Mouse (Mus musculus): ENCODE results near the gene Nr6a1. TPM values are rescaled to one million over a fixed set of nuclear protein-coding genes. Genes with fewer than 3 reads are reported as not detected.

Nr6a1 gene
- 4.4 and 5.2 TPM in 2 replicates for polyA plus RNA-seq (2014; fragmentation: Nextera tagmentation; extraction: Ambion mirVana)

- Histone ChIP-seq H3K4me1 (ENCODE audit: control insufficient read depth, insufficient read depth, low read length) (peaks cover 14% of the 10 kb centered on the region), H3K36me3 (ENCODE audit: control insufficient read depth, insufficient read depth, low read length) (no peaks in the 10 kb centered on the region), H3K27ac (ENCODE audit: low read depth, low read length) (no peak within 1 kb of the TSS), H3K9ac (ENCODE audit: low read length) (peak within 1 kb of the TSS; percentile 10; the same call in 1 of the 2 replicates), H3K4me3 (ENCODE audit: low read depth, low read length) (peak within 1 kb of the TSS; percentile 92), H3K27me3 (ENCODE audit: control insufficient read depth, insufficient read depth, low read length) (peaks cover 5% of the 10 kb centered on the region; the same call in 1 of the 2 replicates), H3K4me2 (peak within 1 kb of the TSS; percentile 62), H3K9me3 (ENCODE audit: control insufficient read depth, low read length) (no peaks in the 10 kb centered on the region)
- ATAC-seq (ENCODE audit: low FRiP score) = peak; percentile 45
- 8% methylated on average over 19 of the region's 19 CpGs for WGBS
- DNase-seq (ENCODE audit: low spot score, missing footprints) = peak; percentile 99
These were observed at the start of gene Nr6a1 for GRCm38 (mm10) chr2:38927115-38927979. Gene Nr6a1, minus strand, starts transcription at chr2:38927688.

DNA sequence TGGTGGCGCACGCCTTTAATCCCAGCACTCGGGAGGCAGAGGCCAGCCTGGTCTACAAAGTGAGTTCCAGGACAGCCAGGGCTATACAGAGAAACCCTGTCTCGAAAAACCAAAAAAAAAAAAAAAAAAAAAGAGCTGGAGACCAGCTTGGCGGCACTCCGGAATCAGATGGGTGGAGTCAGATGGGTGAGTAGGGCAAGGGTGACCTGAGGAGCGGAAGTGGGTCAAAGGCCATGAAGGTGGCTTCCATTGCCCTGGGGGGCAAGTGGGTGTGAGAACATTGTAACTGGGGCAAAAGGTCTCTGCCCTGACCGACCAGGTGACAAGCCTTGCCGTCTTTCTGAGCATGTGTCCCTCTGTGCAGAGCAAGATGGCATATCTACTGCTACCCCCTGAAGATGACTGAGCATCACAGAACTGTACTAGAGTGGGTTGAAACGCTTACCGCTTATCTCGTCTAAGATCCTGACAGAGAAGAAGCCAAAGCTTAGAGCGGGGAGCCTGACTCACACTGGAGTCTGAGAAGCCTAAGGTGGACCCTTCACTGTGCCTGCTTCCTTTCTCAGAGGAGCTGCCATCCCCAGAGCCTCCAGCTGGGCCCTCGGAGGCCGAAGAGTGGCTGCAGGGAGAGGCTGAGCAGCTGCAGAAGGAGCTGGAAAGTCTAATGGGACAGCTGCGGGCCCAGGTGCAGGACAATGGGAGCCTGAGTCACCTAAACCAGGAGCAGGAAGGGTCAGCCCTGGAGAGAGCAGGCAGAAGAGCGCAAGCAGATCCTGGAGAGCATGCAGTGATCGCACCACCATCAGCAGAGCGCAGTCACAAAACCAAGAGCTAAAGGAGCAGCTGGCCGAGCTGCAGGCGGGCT lies 48.7 kb upstream of the Nr6a1 start:
- DNase-seq (ENCODE audit: low spot score, missing footprints) (no peak), ATAC-seq (ENCODE audit: low FRiP score) (no peak)
- Histone ChIP-seq H3K27me3 (ENCODE audit: control insufficient read depth, insufficient read depth, low read length) (no peaks in the 10 kb centered on the region), H3K4me3 (ENCODE audit: low read depth, low read length) (no peak overlapping the region), H3K4me1 (ENCODE audit: control insufficient read depth, insufficient read depth, low read length) (no peaks in the 10 kb centered on the region), H3K4me2 (no peak overlapping the region), H3K9ac (ENCODE audit: low read length) (no peak overlapping the region), H3K36me3 (ENCODE audit: control insufficient read depth, insufficient read depth, low read length) (no peaks in the 10 kb centered on the region), H3K27ac (ENCODE audit: low read depth, low read length) (no peak overlapping the region), H3K9me3 (ENCODE audit: control insufficient read depth, low read length) (no peaks in the 10 kb centered on the region)
- whole genome bisulfite sequencing = 84% methylated on average over 21 of the region's 21 CpGs

GRCm38 (mm10) chr2:38975181-38975580 lies 47.7 kb upstream of the Nr6a1 start:
- Histone ChIP-seq H3K36me3 (ENCODE audit: control insufficient read depth, insufficient read depth, low read length) (no peaks in the 10 kb centered on the region), H3K4me3 (ENCODE audit: low read depth, low read length) (no peak overlapping the region), H3K4me2 (no peak overlapping the region), H3K4me1 (ENCODE audit: control insufficient read depth, insufficient read depth, low read length) (no peaks in the 10 kb centered on the region), H3K27me3 (ENCODE audit: control insufficient read depth, insufficient read depth, low read length) (no peaks in the 10 kb centered on the region), H3K27ac (ENCODE audit: low read depth, low read length) (no peak overlapping the region), H3K9me3 (ENCODE audit: control insufficient read depth, low read length) (no peaks in the 10 kb centered on the region), H3K9ac (ENCODE audit: low read length) (no peak overlapping the region)
- WGBS = 80% methylated on average over 3 of the region's 3 CpGs
- ATAC-seq (ENCODE audit: low FRiP score) (no peak), DNase-seq (ENCODE audit: low spot score, missing footprints) (no peak)

GRCm38 (mm10) chr2:38974171-38974570 lies 46.7 kb upstream of the Nr6a1 start:
- Histone ChIP-seq H3K4me3 (ENCODE audit: low read depth, low read length) (no peak overlapping the region), H3K27ac (ENCODE audit: low read depth, low read length) (no peak overlapping the region), H3K4me2 (no peak overlapping the region), H3K36me3 (ENCODE audit: control insufficient read depth, insufficient read depth, low read length) (no peaks in the 10 kb centered on the region), H3K4me1 (ENCODE audit: control insufficient read depth, insufficient read depth, low read length) (no peaks in the 10 kb centered on the region), H3K27me3 (ENCODE audit: control insufficient read depth, insufficient read depth, low read length) (no peaks in the 10 kb centered on the region), H3K9ac (ENCODE audit: low read length) (no peak overlapping the region), H3K9me3 (ENCODE audit: control insufficient read depth, low read length) (no peaks in the 10 kb centered on the region)
- ATAC-seq (ENCODE audit: low FRiP score) = no peak
- WGBS = 51% methylated on average over 2 of the region's 2 CpGs
- no peak for DNase-seq (ENCODE audit: low spot score, missing footprints)

GRCm38 (mm10) chr2:38973701-38974100 lies 46.2 kb upstream of the Nr6a1 start:
- H3K9me3 ChIP-seq (ENCODE audit: control insufficient read depth, low read length) = no peaks in the 10 kb centered on the region
- H3K36me3 ChIP-seq (ENCODE audit: control insufficient read depth, insufficient read depth, low read length) = no peaks in the 10 kb centered on the region
- no peak overlapping the region for H3K4me2 ChIP-seq
- H3K4me3 ChIP-seq (ENCODE audit: low read depth, low read length) = no peak overlapping the region
- DNase-seq (ENCODE audit: low spot score, missing footprints) (no peak), ATAC-seq (ENCODE audit: low FRiP score) (no peak)
- no peaks in the 10 kb centered on the region for H3K4me1 ChIP-seq (ENCODE audit: control insufficient read depth, insufficient read depth, low read length)
- 88% methylated on average over 7 of the region's 7 CpGs for WGBS
- H3K9ac ChIP-seq (ENCODE audit: low read length) = no peak overlapping the region
- H3K27ac ChIP-seq (ENCODE audit: low read depth, low read length) = no peak overlapping the region
- no peaks in the 10 kb centered on the region for H3K27me3 ChIP-seq (ENCODE audit: control insufficient read depth, insufficient read depth, low read length)

DNA sequence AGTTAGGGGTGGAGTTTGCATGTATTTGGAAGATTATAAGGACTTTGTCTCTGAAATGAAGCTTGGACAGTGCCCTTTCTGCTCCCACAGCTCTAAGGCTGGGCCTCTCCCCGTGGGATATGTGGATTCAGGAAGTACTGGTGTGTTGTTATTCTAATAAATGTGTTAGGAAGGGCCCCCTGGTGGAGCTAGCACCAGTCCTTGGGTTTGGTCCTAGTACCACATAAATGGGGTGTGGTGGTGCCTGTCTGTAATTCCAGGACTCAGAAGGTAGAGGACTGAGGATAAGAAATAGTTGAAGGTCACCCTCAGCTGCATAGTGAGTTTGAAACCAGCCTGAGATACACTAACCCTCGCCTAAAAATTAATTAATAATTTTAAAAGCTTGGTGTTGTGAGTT lies 45.7 kb upstream of the Nr6a1 start:
- Histone ChIP-seq H3K27ac (ENCODE audit: low read depth, low read length) (no peak overlapping the region), H3K4me1 (ENCODE audit: control insufficient read depth, insufficient read depth, low read length) (no peaks in the 10 kb centered on the region), H3K36me3 (ENCODE audit: control insufficient read depth, insufficient read depth, low read length) (no peaks in the 10 kb centered on the region), H3K9ac (ENCODE audit: low read length) (no peak overlapping the region), H3K4me2 (no peak overlapping the region), H3K4me3 (ENCODE audit: low read depth, low read length) (no peak overlapping the region), H3K9me3 (ENCODE audit: control insufficient read depth, low read length) (no peaks in the 10 kb centered on the region), H3K27me3 (ENCODE audit: control insufficient read depth, insufficient read depth, low read length) (no peaks in the 10 kb centered on the region)
- DNase-seq (ENCODE audit: low spot score, missing footprints) (no peak), ATAC-seq (ENCODE audit: low FRiP score) (no peak)
- WGBS = 41% methylated on average over 2 of the region's 2 CpGs

DNA sequence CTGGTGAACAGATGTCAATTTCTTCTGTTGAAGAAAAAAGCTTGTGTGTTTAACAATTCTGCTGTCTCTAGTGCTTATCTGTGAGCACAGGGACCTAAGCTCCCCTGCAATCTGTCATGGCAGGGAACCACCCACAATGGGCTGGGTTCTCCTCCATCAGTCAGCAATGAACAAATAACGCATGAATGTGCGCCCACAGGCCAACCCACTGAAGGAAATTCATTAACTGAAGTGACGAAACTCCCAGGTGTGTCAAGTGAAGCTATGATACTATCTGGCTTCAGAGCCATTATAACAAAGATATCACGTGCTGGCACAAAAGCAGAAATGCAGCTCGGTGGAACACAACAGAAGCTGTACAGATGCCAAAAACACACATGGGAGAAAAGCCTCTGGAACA lies 42.6 kb upstream of the Nr6a1 start:
- WGBS = 85% methylated on average over 5 of the region's 5 CpGs
- no peak overlapping the region for H3K9ac ChIP-seq (ENCODE audit: low read length)
- H3K4me3 ChIP-seq (ENCODE audit: low read depth, low read length) = no peak overlapping the region
- DNase-seq (ENCODE audit: low spot score, missing footprints) (no peak), ATAC-seq (ENCODE audit: low FRiP score) (no peak)
- no peak overlapping the region for H3K4me2 ChIP-seq
- no peaks in the 10 kb centered on the region for H3K9me3 ChIP-seq (ENCODE audit: control insufficient read depth, low read length)
- no peaks in the 10 kb centered on the region for H3K27me3 ChIP-seq (ENCODE audit: control insufficient read depth, insufficient read depth, low read length)
- no peaks in the 10 kb centered on the region for H3K4me1 ChIP-seq (ENCODE audit: control insufficient read depth, insufficient read depth, low read length)
- H3K27ac ChIP-seq (ENCODE audit: low read depth, low read length) = no peak overlapping the region
- H3K36me3 ChIP-seq (ENCODE audit: control insufficient read depth, insufficient read depth, low read length) = no peaks in the 10 kb centered on the region

- Histone ChIP-seq H3K36me3 (ENCODE audit: control insufficient read depth, insufficient read depth, low read length) (no peaks in the 10 kb centered on the region), H3K4me2 (no peak overlapping the region), H3K4me3 (ENCODE audit: low read depth, low read length) (no peak overlapping the region), H3K27ac (ENCODE audit: low read depth, low read length) (no peak overlapping the region), H3K4me1 (ENCODE audit: control insufficient read depth, insufficient read depth, low read length) (no peaks in the 10 kb centered on the region), H3K27me3 (ENCODE audit: control insufficient read depth, insufficient read depth, low read length) (no peaks in the 10 kb centered on the region), H3K9me3 (ENCODE audit: control insufficient read depth, low read length) (no peaks in the 10 kb centered on the region), H3K9ac (ENCODE audit: low read length) (no peak overlapping the region)
- DNase-seq (ENCODE audit: low spot score, missing footprints) (no peak), ATAC-seq (ENCODE audit: low FRiP score) (no peak)
- WGBS = 100% methylated on average over 2 of the region's 2 CpGs
These were observed 42.2 kb upstream of the Nr6a1 start for GRCm38 (mm10) chr2:38969650-38970049.

GRCm38 (mm10) chr2:38964198-38964597 lies 36.7 kb upstream of the Nr6a1 start:
- 64% methylated on average over 4 of the region's 4 CpGs for WGBS
- no peak for ATAC-seq (ENCODE audit: low FRiP score)

More at GRCm38 (mm10) chr2:38964198-38964597, 36.7 kb upstream of the Nr6a1 start:
- H3K4me1 ChIP-seq (ENCODE audit: control insufficient read depth, insufficient read depth, low read length) = no peaks in the 10 kb centered on the region
- H3K4me2 ChIP-seq = no peak overlapping the region
- no peaks in the 10 kb centered on the region for H3K36me3 ChIP-seq (ENCODE audit: control insufficient read depth, insufficient read depth, low read length)
- H3K9ac ChIP-seq (ENCODE audit: low read length) = no peak overlapping the region
- H3K27ac ChIP-seq (ENCODE audit: low read depth, low read length) = no peak overlapping the region
- no peak for DNase-seq (ENCODE audit: low spot score, missing footprints)
- no peaks in the 10 kb centered on the region for H3K27me3 ChIP-seq (ENCODE audit: control insufficient read depth, insufficient read depth, low read length)
- H3K9me3 ChIP-seq (ENCODE audit: control insufficient read depth, low read length) = no peaks in the 10 kb centered on the region
- H3K4me3 ChIP-seq (ENCODE audit: low read depth, low read length) = no peak overlapping the region

All from midbrain, embryonic 11.5 days (tissue).